ENCODE assay signal across 8 mouse cellular contexts in the genomic region with DNA sequence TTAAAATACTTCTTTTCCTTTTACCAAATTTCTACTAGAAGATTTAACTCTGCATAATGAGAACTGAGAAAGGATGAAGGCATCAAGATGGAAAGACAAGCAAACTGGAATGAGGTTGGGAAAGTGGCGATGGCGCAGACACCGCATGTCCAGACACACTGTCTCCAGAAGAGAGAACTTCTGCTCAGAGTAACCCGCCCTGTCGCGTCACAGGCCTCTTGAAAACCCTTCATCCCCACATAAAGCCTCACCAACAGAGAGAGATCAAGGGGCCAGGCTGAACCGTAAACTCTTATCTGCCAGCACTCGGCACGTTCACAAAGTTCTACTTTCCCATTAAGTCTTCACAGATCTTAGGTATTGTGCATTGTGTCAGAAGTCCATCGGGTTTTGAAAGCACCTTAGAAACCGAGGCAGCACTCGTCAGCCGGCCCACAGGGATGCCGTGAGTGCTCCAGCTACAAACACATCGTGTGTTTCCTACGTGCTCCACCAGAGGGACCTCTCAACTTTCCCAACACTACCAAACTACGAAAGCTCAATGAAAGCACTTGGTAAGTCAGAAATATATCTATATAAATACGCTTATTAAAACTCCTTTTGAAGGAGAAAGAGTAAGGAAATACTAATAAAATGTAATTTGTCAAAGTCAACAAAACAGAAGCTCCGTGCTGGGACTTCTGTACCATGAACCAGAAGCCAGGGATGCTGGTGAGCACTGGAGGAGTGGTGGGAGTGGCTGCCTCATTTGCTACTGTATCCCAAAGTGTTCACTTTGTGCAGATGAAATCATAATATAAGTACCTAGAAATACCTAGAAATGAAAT. TPM values are rescaled to one million over a fixed set of nuclear protein-coding genes. Genes with fewer than 3 reads are reported as not detected.
DNase-seq lines count a peak whose midpoint lies in the region; ATAC-seq and TF ChIP-seq lines count a peak whose summit lies in the region.

No protein-coding gene starts in this region.

- H3K9ac ChIP-seq in heart, embryonic 12.5 days, result peak overlapping the region; percentile 48; the same call in 1 of the 2 replicates
- H3K9ac ChIP-seq in lung, postnatal 0 days (replicated peaks; ENCODE audit: low read depth), result no peak overlapping the region
- H3K9ac ChIP-seq in stomach, postnatal 0 days (ENCODE audit: low read length), result no peak overlapping the region

- 0 out of 2 replicates have a peak, but pooled peaks have one; percentile 11 for ATAC-seq in heart, embryonic 12.5 days (ENCODE audit: insufficient number of reproducible peaks, low FRiP score)
- peak; percentile 68 for ATAC-seq in lung, postnatal 0 days
- ATAC-seq in stomach, postnatal 0 days (ENCODE audit: low FRiP score, low TSS enrichment), result peak; percentile 64; the same call in 1 of the 2 replicates

- TF ChIP-seq CTCF in kidney, adult 2 months (conservative IDR thresholded peaks at IDR 0.05; ENCODE audit: insufficient read depth, insufficient read length, low read depth, low read length), result peak; percentile 57
- TF ChIP-seq CTCF in lung, postnatal 0 days (IDR thresholded peaks at IDR 0.05), result peak; percentile 80
- peak; percentile 83 for TF ChIP-seq CTCF in stomach, postnatal 0 days (IDR thresholded peaks at IDR 0.05; ENCODE audit: low read depth)

- TF ChIP-seq EP300 in lung, postnatal 0 days (IDR thresholded peaks at IDR 0.05), result no peak
- TF ChIP-seq EP300 in stomach, postnatal 0 days (optimal IDR thresholded peaks at IDR 0.05), result no peak

- no peak overlapping the region for H3K4me3 ChIP-seq in kidney, adult 2 months (ENCODE audit: insufficient read depth, low read depth, low read length)
- peak overlapping the region; percentile 6; the same call in 1 of the 2 replicates for H3K4me3 ChIP-seq in heart, embryonic 12.5 days
- no peak overlapping the region for H3K4me3 ChIP-seq in lung, postnatal 0 days (ENCODE audit: low read depth, low read length)
- H3K4me3 ChIP-seq in stomach, postnatal 0 days (ENCODE audit: low read depth, low read length), result no peak overlapping the region

- peak overlapping the region; percentile 50 for H3K4me2 ChIP-seq in heart, embryonic 12.5 days
- no peak overlapping the region for H3K4me2 ChIP-seq in lung, postnatal 0 days (replicated peaks; ENCODE audit: low read depth, low read length)
- no peak overlapping the region for H3K4me2 ChIP-seq in stomach, postnatal 0 days (replicated peaks; ENCODE audit: low read depth)

- WGBS in kidney, adult 2 months, result 44% methylated on average over 19 of the region's 19 CpGs
- 41% methylated on average over 19 of the region's 19 CpGs for WGBS in heart, embryonic 12.5 days
- WGBS in lung, postnatal 0 days, result 35% methylated on average over 19 of the region's 19 CpGs
- 53% methylated on average over 19 of the region's 19 CpGs for WGBS in stomach, postnatal 0 days

- no peak overlapping the region for H3K27ac ChIP-seq in kidney, adult 2 months (ENCODE audit: insufficient read depth, low read depth, low read length)
- H3K27ac ChIP-seq in heart, embryonic 12.5 days (ENCODE audit: poor library complexity, severe bottlenecking), result no peak overlapping the region
- no peak overlapping the region for H3K27ac ChIP-seq in lung, postnatal 0 days (ENCODE audit: low read length)
- no peak overlapping the region for H3K27ac ChIP-seq in stomach, postnatal 0 days (replicated peaks)

- H3K4me1 ChIP-seq in kidney, adult 2 months (ENCODE audit: control insufficient read depth, insufficient read depth, low read length), result no peaks in the 10 kb centered on the region
- 0 out of 2 replicates have a peak, but pooled peaks cover 4% of the 10 kb centered on the region for H3K4me1 ChIP-seq in heart, embryonic 12.5 days (replicated peaks)
- H3K4me1 ChIP-seq in lung, postnatal 0 days (ENCODE audit: insufficient read depth, low read depth, low read length), result no peaks in the 10 kb centered on the region
- no peaks in the 10 kb centered on the region for H3K4me1 ChIP-seq in stomach, postnatal 0 days (replicated peaks; ENCODE audit: control insufficient read depth, insufficient read depth)

- H3K27me3 ChIP-seq in kidney, adult 2 months (replicated peaks; ENCODE audit: control insufficient read depth, insufficient read depth, low read length), result no peaks in the 10 kb centered on the region
- no peaks in the 10 kb centered on the region for H3K27me3 ChIP-seq in heart, embryonic 12.5 days (replicated peaks)
- H3K27me3 ChIP-seq in lung, postnatal 0 days (replicated peaks; ENCODE audit: insufficient read depth, low read length), result no peaks in the 10 kb centered on the region
- H3K27me3 ChIP-seq in stomach, postnatal 0 days (ENCODE audit: control insufficient read depth, insufficient read depth, low read length), result no peaks in the 10 kb centered on the region

- TF ChIP-seq POLR2A in kidney, adult 2 months (IDR thresholded peaks at IDR 0.05; ENCODE audit: low read depth, low read length), result no peak

- no peaks in the 10 kb centered on the region for H3K9me3 ChIP-seq in heart, embryonic 12.5 days (replicated peaks)
- no peaks in the 10 kb centered on the region for H3K9me3 ChIP-seq in lung, postnatal 0 days (ENCODE audit: low read length)
- H3K9me3 ChIP-seq in stomach, postnatal 0 days (ENCODE audit: control insufficient read depth, low read length), result no peaks in the 10 kb centered on the region

- H3K36me3 ChIP-seq in kidney, adult 2 months (ENCODE audit: control insufficient read depth, insufficient read depth, low read length), result no peaks in the 10 kb centered on the region
- H3K36me3 ChIP-seq in heart, embryonic 12.5 days, result 0 out of 2 replicates have a peak, but pooled peaks cover 3% of the 10 kb centered on the region
- no peaks in the 10 kb centered on the region for H3K36me3 ChIP-seq in lung, postnatal 0 days (ENCODE audit: insufficient read depth, low read length)
- no peaks in the 10 kb centered on the region for H3K36me3 ChIP-seq in stomach, postnatal 0 days (ENCODE audit: control insufficient read depth, insufficient read depth, low read length)

- DNase-seq in kidney, adult 2 months, result peak; percentile 49
- DNase-seq in kidney, adult 11 months, result no peak
- peak; percentile 68 for DNase-seq in R1 (ENCODE audit: low read depth, low spot score)
- peak; percentile 59 to 73 for DNase-seq in cerebellum, postnatal 25 days
- DNase-seq in layer of hippocampus, adult 11-12 months (ENCODE audit: low spot score), result peak; percentile 68
- peak; percentile 74 for DNase-seq in lung, postnatal 0 days (ENCODE audit: low spot score)
- DNase-seq in stomach, postnatal 0 days (ENCODE audit: low spot score), result peak; percentile 58

RNA-seq across cellular contexts. Expression of a gene that starts 39.4 kb away (rescaled TPM):
- polyA plus RNA-seq in kidney, adult 2 months (2012; rRNA removed), result 7.8 and 9.4 TPM in 2 replicates
- 24.1 and 25.9 TPM in 2 replicates for polyA plus RNA-seq in heart, embryonic 12.5 days (2016; fragmentation: Nextera tagmentation; extraction: Ambion mirVana)
- polyA plus RNA-seq in lung, postnatal 0 days (2015; fragmentation: Nextera tagmentation; extraction: Ambion mirVana), result 18.5 and 18.8 TPM in 2 replicates
- 19.5 and 23.2 TPM in 2 replicates for polyA plus RNA-seq in stomach, postnatal 0 days (2015; fragmentation: Nextera tagmentation; extraction: Ambion mirVana)

RNA-seq across cellular contexts. Expression of a gene that starts 40.8 kb away (rescaled TPM):
- 3.6 and 4.1 TPM in 2 replicates for polyA plus RNA-seq in kidney, adult 2 months (2012; rRNA removed)
- 3.3 and 4.1 TPM in 2 replicates for polyA plus RNA-seq in heart, embryonic 12.5 days (2016; fragmentation: Nextera tagmentation; extraction: Ambion mirVana)
- 3.4 and 3.5 TPM in 2 replicates for polyA plus RNA-seq in lung, postnatal 0 days (2015; fragmentation: Nextera tagmentation; extraction: Ambion mirVana)
- polyA plus RNA-seq in stomach, postnatal 0 days (2015; fragmentation: Nextera tagmentation; extraction: Ambion mirVana), result 1.7 TPM in 2 replicates

Comparison
In these comparisons a context has a peak if more than half of its experiments do, and no peak if none do; other contexts are left out.
1. ATAC-seq: peak in every context shown above with its lines; median percentile 68 in lung, postnatal 0 days; 64 in stomach, postnatal 0 days; 11 in heart, embryonic 12.5 days.